Mouse (Mus musculus): ENCODE results near the gene G6pc2. TPM values are rescaled to one million over a fixed set of nuclear protein-coding genes. Genes with fewer than 3 reads are reported as not detected.

G6pc2 gene
- not detected in 2 replicates for polyA plus RNA-seq (2016; fragmentation: Nextera tagmentation; extraction: Ambion mirVana)

DNA sequence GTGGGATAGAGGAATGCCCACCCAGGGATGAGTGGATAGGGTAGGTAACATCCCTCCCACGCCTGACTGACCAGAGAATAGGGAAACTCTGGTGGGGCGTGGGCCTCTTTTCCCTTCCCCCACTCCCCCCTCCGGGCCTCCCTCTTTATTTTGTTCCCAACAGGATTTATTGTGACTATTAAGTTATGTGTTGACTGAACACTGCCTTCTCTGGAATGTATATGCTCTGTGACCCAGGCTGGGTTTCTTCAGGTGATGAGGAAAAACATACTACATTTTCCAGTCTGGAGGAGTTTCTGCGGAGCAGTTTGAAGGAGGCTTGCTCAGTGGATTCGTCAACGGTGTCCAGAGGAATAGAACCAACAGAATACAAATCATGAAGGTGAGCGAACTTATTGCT is at the start of gene G6pc2:
Gene G6pc2, plus strand, starts transcription at position 301 of the 400 bp plus-strand sequence.
- no peak for DNase-seq (ENCODE audit: low spot score)
- Histone ChIP-seq H3K4me1 (no peaks in the 10 kb centered on the region), H3K27me3 (replicated peaks; ENCODE audit: low read depth, poor library complexity, severe bottlenecking) (no peaks in the 10 kb centered on the region), H3K27ac (replicated peaks) (no peak within 1 kb of the TSS), H3K36me3 (replicated peaks) (no peaks in the 10 kb centered on the region), H3K4me3 (no peak within 1 kb of the TSS), H3K9me3 (no peaks in the 10 kb centered on the region)
- 83% methylated on average over 7 of the region's 7 CpGs for WGBS

DNA sequence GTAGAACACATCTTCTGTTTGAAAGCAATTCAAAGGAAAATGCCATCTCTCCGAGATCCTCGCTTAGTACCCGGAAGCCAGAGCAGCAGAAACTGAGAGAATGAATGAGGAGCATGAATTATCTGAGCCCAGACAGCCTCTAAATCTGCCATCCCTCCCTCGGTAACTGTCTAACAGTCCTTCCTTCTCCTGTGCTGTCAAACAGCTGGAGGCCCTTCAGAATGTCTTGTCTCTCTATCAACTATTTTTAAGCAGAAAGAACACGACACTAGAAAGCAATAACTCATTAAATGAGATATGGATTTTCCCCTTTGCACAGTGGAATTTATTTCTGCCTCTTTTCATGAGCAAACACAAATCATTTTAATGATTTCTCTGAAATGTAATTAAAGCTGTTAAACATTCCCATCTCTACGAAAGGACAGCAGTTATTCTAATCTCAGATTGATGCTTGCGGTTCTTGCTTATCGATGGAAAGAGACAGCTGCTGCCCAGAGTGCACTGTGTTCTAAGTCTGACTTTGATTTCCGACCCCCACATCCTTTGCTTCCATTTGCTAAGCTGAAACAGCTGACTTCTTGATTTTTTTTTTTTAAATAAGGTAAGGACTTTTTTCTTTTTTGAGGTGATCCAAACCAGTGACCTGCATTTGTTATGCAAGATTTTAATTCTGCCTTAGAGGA is 40.3 kb upstream of the G6pc2 start:
- Histone ChIP-seq H3K36me3 (replicated peaks) (no peaks in the 10 kb centered on the region), H3K4me3 (no peak overlapping the region), H3K4me1 (no peaks in the 10 kb centered on the region), H3K27me3 (replicated peaks; ENCODE audit: low read depth, poor library complexity, severe bottlenecking) (no peaks in the 10 kb centered on the region), H3K27ac (replicated peaks) (no peak overlapping the region), H3K9me3 (no peaks in the 10 kb centered on the region)
- no peak for DNase-seq (ENCODE audit: low spot score)
- 85% methylated on average over 9 of the region's 9 CpGs for WGBS

DNA sequence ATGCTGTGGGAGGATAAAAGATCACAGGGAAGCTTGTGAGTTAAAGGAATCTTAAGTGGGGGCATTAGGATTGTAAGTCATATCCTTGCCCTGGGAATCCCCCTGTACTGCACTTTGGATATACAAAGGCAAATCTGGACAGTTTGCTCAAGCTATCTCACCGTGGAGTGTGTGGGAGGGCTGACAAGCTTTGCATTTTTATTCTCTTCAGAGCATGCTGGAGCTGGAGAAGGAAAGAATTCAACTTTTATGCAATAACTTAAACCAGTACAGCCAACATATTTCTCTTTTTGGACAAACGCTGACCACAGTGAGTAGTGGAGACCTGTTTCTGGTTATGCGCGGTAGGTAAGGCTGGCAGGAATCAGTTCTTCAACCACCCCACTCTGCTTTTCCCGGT is 35.6 kb upstream of the G6pc2 start:
- H3K4me3 ChIP-seq = no peak overlapping the region
- WGBS = 85% methylated on average over 5 of the region's 5 CpGs
- H3K36me3 ChIP-seq (replicated peaks) = no peaks in the 10 kb centered on the region
- H3K27me3 ChIP-seq (replicated peaks; ENCODE audit: low read depth, poor library complexity, severe bottlenecking) = no peaks in the 10 kb centered on the region
- H3K27ac ChIP-seq (replicated peaks) = no peak overlapping the region
- H3K4me1 ChIP-seq = no peaks in the 10 kb centered on the region
- H3K9me3 ChIP-seq = no peaks in the 10 kb centered on the region
- DNase-seq (ENCODE audit: low spot score) = no peak

GRCm38 (mm10) chr2:69179721-69180120 is 31.2 kb upstream of the G6pc2 start:
- H3K27me3 ChIP-seq (replicated peaks; ENCODE audit: low read depth, poor library complexity, severe bottlenecking) = no peaks in the 10 kb centered on the region
- WGBS = 95% methylated on average over 4 of the region's 4 CpGs
- H3K27ac ChIP-seq (replicated peaks) = no peak overlapping the region
- H3K9me3 ChIP-seq = no peaks in the 10 kb centered on the region
- H3K36me3 ChIP-seq (replicated peaks) = no peaks in the 10 kb centered on the region
- no peak overlapping the region for H3K4me3 ChIP-seq
- DNase-seq (ENCODE audit: low spot score) = no peak
- no peaks in the 10 kb centered on the region for H3K4me1 ChIP-seq

DNA sequence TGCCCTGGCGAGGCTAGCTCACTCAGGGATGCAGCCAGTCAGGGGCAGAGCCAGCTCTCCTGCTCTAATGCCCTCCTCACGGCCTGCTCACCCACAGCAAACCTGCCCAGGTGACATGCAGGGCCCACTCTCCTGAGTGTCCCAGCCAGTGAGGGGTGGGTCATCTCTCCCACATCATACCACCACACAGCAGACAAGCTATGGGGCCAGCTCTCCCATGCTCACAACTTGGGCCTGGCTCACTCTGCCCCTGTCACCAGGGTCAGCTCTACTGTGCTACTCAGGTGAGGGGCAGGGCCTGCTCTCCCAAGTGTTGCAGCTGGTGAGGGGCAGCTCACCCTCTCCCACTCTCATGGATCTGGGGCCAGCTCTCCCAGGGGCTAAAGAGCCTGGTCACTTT is 22.9 kb upstream of the G6pc2 start:
- H3K4me3 ChIP-seq = no peak overlapping the region
- peaks cover 18% of the 10 kb centered on the region for H3K36me3 ChIP-seq (replicated peaks)
- 85% methylated on average over 2 of the region's 2 CpGs for WGBS
- H3K9me3 ChIP-seq = no peaks in the 10 kb centered on the region
- no peaks in the 10 kb centered on the region for H3K4me1 ChIP-seq
- H3K27ac ChIP-seq (replicated peaks) = no peak overlapping the region; the same call in 1 of the 2 replicates
- H3K27me3 ChIP-seq (replicated peaks; ENCODE audit: low read depth, poor library complexity, severe bottlenecking) = no peaks in the 10 kb centered on the region
- DNase-seq (ENCODE audit: low spot score) = no peak

DNA sequence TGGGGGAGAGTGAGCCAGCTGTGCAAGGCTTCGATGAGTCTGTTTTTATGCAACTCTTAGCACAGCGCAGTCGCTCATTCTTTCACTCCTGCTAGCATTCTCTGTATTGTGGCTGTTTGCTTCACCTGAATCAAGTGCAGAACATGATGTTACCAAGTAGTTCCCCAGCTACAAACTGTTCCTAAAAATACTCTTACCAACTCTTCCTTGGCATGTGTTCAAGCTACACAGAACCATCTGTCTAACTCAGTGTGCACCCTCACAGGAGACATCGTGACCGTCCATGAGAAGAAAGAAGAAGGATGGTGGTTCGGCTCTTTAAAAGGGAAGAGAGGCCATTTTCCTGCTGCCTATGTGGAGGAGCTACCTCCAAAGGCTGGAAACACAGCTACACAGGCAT is 22.1 kb upstream of the G6pc2 start:
- Histone ChIP-seq H3K4me3 (no peak overlapping the region), H3K27ac (replicated peaks) (no peak overlapping the region), H3K9me3 (no peaks in the 10 kb centered on the region), H3K27me3 (replicated peaks; ENCODE audit: low read depth, poor library complexity, severe bottlenecking) (no peaks in the 10 kb centered on the region), H3K4me1 (no peaks in the 10 kb centered on the region), H3K36me3 (replicated peaks) (peaks cover 25% of the 10 kb centered on the region)
- no peak for DNase-seq (ENCODE audit: low spot score)
- 92% methylated on average over 6 of the region's 6 CpGs for WGBS

GRCm38 (mm10) chr2:69189222-69189621 is 21.7 kb upstream of the G6pc2 start:
- Histone ChIP-seq H3K27me3 (replicated peaks; ENCODE audit: low read depth, poor library complexity, severe bottlenecking) (no peaks in the 10 kb centered on the region), H3K4me3 (no peak overlapping the region), H3K36me3 (replicated peaks) (peaks cover 30% of the 10 kb centered on the region), H3K9me3 (no peaks in the 10 kb centered on the region), H3K27ac (replicated peaks) (no peak overlapping the region), H3K4me1 (no peaks in the 10 kb centered on the region)
- 76% methylated on average over 4 of the region's 4 CpGs for WGBS
- DNase-seq (ENCODE audit: low spot score) = no peak

DNA sequence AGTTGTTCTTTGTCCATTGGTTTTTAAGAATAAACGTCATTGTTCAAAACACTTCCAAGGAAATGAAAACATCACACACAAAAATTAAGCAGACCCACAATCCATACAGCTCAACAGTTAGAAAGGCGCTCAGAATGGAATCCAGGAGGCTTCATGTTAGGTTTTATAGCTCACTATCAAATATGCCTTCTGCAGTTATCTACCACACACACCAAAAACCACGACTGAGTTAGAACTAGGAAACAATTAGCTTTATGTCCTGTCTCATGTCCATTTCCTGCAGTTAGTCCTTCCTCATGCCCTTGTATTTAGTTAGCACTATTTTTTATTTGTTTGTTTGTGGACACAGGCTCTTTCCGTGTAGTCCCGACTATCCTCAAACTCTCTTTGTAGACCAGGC is 19.8 kb upstream of the G6pc2 start:
- 91% methylated on average over 5 of the region's 5 CpGs for WGBS
- DNase-seq (ENCODE audit: low spot score) = no peak
- H3K4me1 ChIP-seq = no peaks in the 10 kb centered on the region
- peaks cover 47% of the 10 kb centered on the region for H3K36me3 ChIP-seq (replicated peaks)
- no peak overlapping the region for H3K27ac ChIP-seq (replicated peaks)
- no peaks in the 10 kb centered on the region for H3K9me3 ChIP-seq
- H3K4me3 ChIP-seq = no peak overlapping the region
- H3K27me3 ChIP-seq (replicated peaks; ENCODE audit: low read depth, poor library complexity, severe bottlenecking) = no peaks in the 10 kb centered on the region

- Histone ChIP-seq H3K27me3 (replicated peaks; ENCODE audit: low read depth, poor library complexity, severe bottlenecking) (no peaks in the 10 kb centered on the region), H3K27ac (replicated peaks) (no peak overlapping the region), H3K4me1 (no peaks in the 10 kb centered on the region), H3K36me3 (replicated peaks) (peaks cover 62% of the 10 kb centered on the region), H3K9me3 (no peaks in the 10 kb centered on the region), H3K4me3 (no peak overlapping the region)
- no peak for DNase-seq (ENCODE audit: low spot score)
- WGBS = 91% methylated on average over 5 of the region's 5 CpGs
These were observed 17.3 kb upstream of the G6pc2 start for GRCm38 (mm10) chr2:69193555-69193954.

DNA sequence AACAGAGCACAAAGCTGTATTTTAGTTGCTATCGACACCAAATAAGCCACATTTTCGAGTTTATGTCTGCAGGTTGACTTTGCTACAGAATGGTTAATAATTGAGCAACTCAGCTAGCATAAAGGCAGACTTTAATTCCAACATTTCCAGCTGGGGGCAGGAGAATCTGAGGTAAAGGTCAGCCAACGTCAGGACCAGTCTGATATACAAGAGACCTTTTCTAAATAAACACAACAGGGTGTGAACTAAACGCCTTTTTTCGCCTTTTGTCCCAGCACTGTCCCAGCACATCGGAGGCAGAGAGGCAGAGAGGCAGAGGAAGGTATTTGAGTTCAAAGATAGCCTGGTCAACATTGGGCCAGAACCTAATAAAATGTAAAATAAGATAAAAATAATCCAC is 5.7 kb upstream of the G6pc2 start:
- Histone ChIP-seq H3K27ac (replicated peaks) (peak overlapping the region; percentile 96), H3K4me1 (peaks cover 11% of the 10 kb centered on the region), H3K9me3 (no peaks in the 10 kb centered on the region), H3K36me3 (replicated peaks) (peaks cover 31% of the 10 kb centered on the region), H3K4me3 (peak overlapping the region; percentile 86), H3K27me3 (replicated peaks; ENCODE audit: low read depth, poor library complexity, severe bottlenecking) (no peaks in the 10 kb centered on the region)
- 28% methylated on average over 6 of the region's 6 CpGs for WGBS
- DNase-seq (ENCODE audit: low spot score) = no peak

DNA sequence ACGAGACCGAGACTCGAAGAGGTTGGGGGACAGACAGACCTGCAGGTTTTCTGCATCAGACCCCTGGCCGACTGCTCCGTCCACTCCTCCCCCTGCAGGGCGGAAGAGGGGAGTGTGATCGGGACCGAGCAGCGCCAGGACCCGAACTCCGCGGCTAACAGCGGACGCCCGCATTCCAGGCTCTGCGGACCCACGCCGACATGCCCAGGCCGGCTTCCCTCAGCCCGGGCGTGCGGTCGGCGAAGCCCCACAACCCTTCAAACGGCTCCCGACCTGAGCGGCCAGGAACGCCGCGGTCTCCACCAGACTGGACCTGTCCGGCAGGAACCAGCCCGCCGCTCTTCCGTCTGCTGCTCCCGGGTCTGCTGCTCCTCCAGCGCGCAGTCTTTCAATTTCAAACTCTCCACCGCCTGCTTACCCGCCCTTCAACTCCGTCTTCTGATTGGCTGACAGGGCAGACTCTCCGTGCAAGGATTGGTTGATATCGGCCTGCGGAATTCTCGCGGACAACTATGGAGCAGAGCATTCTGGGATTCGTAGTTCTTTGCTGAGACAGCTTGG is 5.0 kb upstream of the G6pc2 start, which contains the start of gene Spc25:
Gene Spc25, minus strand, starts transcription at position 404 of the 561 bp plus-strand sequence.
- no peaks in the 10 kb centered on the region for H3K27me3 ChIP-seq (replicated peaks; ENCODE audit: low read depth, poor library complexity, severe bottlenecking)
- H3K4me3 ChIP-seq = peak within 1 kb of the TSS; percentile 86
- H3K27ac ChIP-seq (replicated peaks) = peak within 1 kb of the TSS; percentile 96
- peak; percentile 93 for DNase-seq (ENCODE audit: low spot score)
- H3K4me1 ChIP-seq = peaks cover 11% of the 10 kb centered on the region
- H3K36me3 ChIP-seq (replicated peaks) = peaks cover 25% of the 10 kb centered on the region
- H3K9me3 ChIP-seq = no peaks in the 10 kb centered on the region
- under 1% methylated on average over 46 of the region's 46 CpGs for WGBS

DNA sequence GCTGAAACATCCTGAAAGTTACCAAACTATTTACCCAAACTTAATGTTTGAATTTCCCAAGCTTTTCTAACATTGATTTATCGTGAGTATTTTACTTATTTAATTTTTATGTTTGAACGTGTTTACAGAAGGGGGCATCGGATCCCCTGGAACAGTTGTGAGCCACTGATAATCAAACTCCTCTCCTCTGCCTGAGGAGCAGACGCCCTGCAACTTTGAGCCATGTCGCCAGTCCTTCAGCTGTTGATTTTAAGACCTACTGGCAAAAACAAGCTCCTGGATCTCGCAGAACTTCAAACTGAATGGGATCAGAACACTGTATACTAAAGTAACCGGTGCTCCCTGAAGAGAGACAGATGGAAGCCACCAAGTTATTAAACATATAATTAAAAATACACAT is 4.3 kb upstream of the G6pc2 start:
- Histone ChIP-seq H3K4me1 (peaks cover 11% of the 10 kb centered on the region), H3K36me3 (replicated peaks) (peaks cover 19% of the 10 kb centered on the region), H3K9me3 (no peaks in the 10 kb centered on the region), H3K27me3 (replicated peaks; ENCODE audit: low read depth, poor library complexity, severe bottlenecking) (no peaks in the 10 kb centered on the region), H3K4me3 (peak overlapping the region; percentile 86), H3K27ac (replicated peaks) (no peak overlapping the region; the same call in 1 of the 2 replicates)
- peak; percentile 17 for DNase-seq (ENCODE audit: low spot score)
- WGBS = 30% methylated on average over 7 of the region's 7 CpGs

GRCm38 (mm10) chr2:69209684-69210083 is 1.2 kb upstream of the G6pc2 start:
- H3K27me3 ChIP-seq (replicated peaks; ENCODE audit: low read depth, poor library complexity, severe bottlenecking) = no peaks in the 10 kb centered on the region
- no peaks in the 10 kb centered on the region for H3K9me3 ChIP-seq
- 84% methylated on average over 3 of the region's 3 CpGs for WGBS
- DNase-seq (ENCODE audit: low spot score) = no peak
- no peak overlapping the region for H3K27ac ChIP-seq (replicated peaks)
- H3K4me3 ChIP-seq = no peak overlapping the region
- no peaks in the 10 kb centered on the region for H3K36me3 ChIP-seq (replicated peaks)
- peaks cover 7% of the 10 kb centered on the region for H3K4me1 ChIP-seq
